Mouse (Mus musculus) spleen, postnatal 10 days (tissue): Measurements from ENCODE around the gene Jchain.

Experiments used
- DNase-seq, 2 experiments: peaks; one replicate each; pipeline ENCODE4 v3.0.0; 2021 to 2022; ENCODE audit warnings: low spot score in 2 of 2

Gene Jchain

DNA sequence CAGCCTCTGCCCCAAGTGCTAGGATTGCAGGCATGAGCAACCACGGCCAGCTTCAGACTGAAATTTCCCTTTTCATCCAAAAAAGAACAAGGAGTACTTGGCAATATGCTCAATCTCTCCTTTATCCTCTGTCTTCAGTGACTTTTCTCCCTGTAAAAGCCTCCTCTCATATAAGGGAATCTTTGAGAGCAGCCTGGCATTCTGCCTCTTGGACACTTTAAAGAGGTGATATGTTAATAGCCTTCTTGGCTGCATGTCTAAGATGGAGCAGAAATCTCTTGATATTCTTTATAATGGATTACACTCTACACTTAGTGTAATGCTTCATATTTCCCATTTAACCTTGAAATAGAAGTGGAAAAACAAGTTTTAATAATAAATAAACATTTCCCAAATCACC, 3.2 kb upstream of the Jchain start:
- no peak for DNase-seq

DNA sequence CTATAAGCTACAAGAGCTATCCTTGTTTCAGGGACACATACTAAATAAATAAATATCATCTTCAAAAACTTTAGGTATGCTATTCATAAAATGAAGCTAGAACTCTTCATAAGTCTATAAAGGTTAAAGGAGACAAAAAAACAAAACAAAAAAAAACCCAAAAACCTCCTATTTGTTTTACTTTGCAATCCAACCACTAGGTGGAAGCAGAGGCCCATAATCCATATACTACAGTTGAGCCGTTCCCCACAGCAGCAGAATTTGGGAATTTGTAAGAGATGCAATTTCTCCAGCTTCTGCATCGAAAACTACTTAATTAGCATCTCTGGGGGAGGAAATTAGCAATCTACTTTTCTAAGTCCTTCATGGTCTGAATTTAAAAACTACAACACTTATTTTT, 8.5 kb downstream of the Jchain start:
- peak in 1 of 2 experiments; percentile 33 for DNase-seq

DNA sequence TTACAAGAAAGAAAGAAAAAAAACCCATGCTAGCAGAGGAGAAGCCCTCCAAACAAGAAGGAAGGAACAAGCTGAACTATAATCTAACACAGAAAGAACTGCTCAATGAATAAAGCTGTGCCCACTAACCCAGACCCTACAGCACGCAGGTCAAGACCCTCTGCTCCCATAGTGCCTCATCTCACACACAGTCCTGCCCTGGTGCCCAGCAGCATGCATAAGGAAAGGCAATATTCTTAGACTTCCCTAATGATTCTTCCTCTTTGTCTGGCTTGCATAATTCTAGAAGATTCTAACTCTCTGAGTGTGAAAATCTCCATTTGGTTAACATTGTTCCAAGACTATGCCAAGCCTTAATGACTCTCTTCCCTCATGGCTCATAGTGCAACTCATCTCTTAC, 18.7 kb downstream of the Jchain start:
- DNase-seq = no peak

DNA sequence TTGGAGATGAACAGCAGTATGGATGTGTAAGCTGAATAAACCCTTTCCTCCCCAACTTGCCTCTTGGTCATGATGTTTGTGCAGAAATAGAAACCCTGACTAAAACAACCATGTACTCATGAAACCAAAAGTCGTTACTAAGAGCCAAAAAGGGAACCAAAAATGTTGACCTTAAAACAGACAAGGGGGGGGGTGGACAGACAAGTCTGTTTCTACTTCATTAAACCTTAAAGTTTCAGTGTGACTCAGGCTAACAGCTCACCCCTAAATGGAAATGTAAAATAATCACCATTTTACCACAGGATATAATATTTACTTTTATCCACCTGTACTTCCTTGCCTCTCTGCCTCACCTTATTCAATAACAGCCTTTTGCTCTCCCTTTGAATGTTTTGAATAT, 19.1 kb downstream of the Jchain start:
- DNase-seq = no peak

DNA sequence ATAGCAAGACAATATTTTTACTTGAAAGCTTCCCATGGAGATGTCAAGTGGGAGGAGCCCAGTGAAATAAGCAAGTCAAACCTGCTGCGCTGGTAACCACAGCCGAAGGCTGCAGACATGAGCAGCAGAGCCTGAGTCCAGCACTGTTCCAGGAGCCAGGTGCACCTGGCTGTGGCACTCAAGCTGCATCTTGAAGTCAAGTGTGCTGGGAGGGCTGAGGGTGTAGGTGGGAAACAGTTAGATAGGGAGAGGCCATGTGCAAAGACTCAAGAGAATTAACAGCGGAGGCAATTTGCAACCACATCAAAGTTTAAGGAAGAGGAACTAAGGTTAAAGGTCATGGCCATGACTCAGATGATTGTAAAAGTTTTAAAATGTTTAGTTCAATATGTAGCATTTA, 27.9 kb downstream of the Jchain start:
- no peak for DNase-seq

DNA sequence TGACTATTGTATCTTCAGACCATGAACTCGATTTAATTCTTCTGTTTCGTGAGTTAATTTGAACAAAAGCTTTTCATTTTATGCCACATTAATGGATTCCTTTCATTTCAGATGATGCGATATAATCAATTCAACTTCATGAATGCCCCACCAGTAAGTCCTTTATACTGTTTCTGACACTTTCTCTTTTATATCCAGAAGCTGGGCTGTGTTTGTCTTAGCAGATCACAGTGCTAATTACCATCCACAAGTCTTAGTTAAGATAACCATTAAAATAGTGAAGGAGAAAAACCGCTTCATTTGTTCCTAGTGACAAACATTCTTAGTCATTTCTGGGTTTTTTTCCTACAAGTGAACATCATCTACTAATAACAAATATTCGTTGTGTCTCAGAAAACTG, 36.6 kb downstream of the Jchain start:
- DNase-seq = no peak

DNA sequence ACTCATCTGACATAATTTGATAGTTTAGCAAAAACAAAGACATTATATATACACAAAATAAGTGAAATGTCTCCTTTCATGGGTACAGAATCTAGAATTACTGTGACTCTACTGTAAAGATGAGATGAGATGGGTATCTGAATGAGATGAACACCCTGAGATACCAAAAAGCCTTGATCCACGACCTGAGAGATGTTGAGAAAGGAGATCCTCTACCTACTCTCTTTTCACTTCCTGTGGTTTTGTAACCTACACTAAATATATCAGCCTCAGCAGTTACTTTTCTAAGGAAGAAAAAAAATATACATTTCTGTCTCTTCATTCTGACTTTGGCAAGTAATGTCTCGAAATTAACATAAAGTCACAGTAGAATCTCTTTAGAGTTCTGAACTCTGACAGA, 38.7 kb downstream of the Jchain start:
- DNase-seq = no peak

DNA sequence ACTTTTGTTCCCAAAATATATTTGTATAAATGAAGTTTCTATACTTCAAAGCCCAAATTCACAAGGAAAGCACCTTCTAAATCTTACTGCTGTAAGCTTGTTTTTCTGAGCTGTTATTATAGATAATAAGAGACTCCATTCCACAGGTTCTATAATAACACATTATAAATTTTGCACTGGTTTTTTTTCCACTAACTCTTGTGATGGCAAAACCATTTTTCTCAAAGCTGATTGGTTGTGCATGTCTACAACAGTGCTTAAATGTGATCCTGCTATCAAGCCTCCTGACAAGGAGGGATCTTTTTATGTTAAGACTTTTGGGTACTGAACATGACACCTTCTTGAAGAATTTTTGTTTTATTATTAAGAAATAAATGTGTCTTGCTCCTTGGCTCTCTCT, 40.0 kb downstream of the Jchain start, which contains the start of gene Enam:
Gene Enam (plus strand): TSS at position 301 of the 400 bp plus-strand sequence.
- no peak for DNase-seq
